Mouse (Mus musculus): ENCODE data around the gene Slc51a. TPM values are rescaled to one million over a fixed set of nuclear protein-coding genes. Genes with fewer than 3 reads are reported as not detected.

Gene Slc51a
- polyA plus RNA-seq, 1 experiment from 2014 or later: 0.41 TPM

GRCm38 (mm10) chr16:32436657-32437056 is 51.0 kb downstream of the Slc51a start:
- Histone ChIP-seq H3K4me2 (ENCODE audit: low read depth, severe bottlenecking) (no peak overlapping the region), H3K36me3 (ENCODE audit: control insufficient read depth, insufficient read depth, low read length) (no peaks in the 10 kb centered on the region), H3K9me3 (ENCODE audit: control insufficient read depth, low read length) (no peaks in the 10 kb centered on the region), H3K9ac (ENCODE audit: low read length) (no peak overlapping the region), H3K27me3 (ENCODE audit: control insufficient read depth, insufficient read depth, low read length) (no peaks in the 10 kb centered on the region), H3K4me3 (ENCODE audit: low read depth, low read length) (no peak overlapping the region), H3K27ac (replicated peaks; ENCODE audit: low read depth, low read length) (no peak overlapping the region), H3K4me1 (ENCODE audit: control insufficient read depth, insufficient read depth, low read length) (no peaks in the 10 kb centered on the region)
- DNase-seq (ENCODE audit: low spot score) (no peak), ATAC-seq (ENCODE audit: insufficient number of reproducible peaks, low FRiP score, low TSS enrichment, low read depth) (no peak)
- WGBS: 51% methylated on average over 1 of the region's 1 CpGs

DNA sequence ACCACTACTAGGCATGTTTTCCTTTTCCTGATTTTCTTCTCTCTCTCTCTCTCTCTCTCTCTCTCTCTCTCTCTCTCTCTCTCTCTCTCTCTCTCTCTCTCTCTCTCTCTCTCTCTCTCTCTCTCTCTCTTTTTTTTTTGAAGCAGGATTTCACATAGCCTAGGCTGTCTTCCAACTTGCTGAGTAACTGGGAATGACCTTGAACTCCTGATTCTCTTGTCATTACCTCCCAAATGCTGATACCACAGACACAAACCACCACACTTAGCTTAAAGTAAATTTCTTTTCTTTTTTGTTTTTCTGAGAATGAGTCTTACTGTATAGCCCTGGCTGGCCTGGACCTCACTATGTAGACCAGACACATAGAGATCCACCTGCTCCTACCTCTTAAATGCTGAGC is 53.0 kb downstream of the Slc51a start:
- H3K9me3 ChIP-seq (ENCODE audit: control insufficient read depth, low read length): no peaks in the 10 kb centered on the region

GRCm38 (mm10) chr16:32434066-32434465 is 53.6 kb downstream of the Slc51a start:
- no peaks in the 10 kb centered on the region for H3K9me3 ChIP-seq (ENCODE audit: control insufficient read depth, low read length)
- no peak for ATAC-seq (ENCODE audit: insufficient number of reproducible peaks, low FRiP score, low TSS enrichment, low read depth)
- 0 out of 2 replicates have a peak, but pooled peaks cover 3% of the 10 kb centered on the region for H3K4me1 ChIP-seq (ENCODE audit: control insufficient read depth, insufficient read depth, low read length)
- no peaks in the 10 kb centered on the region for H3K36me3 ChIP-seq (ENCODE audit: control insufficient read depth, insufficient read depth, low read length)
- DNase-seq (ENCODE audit: low spot score): no peak
- no peak overlapping the region for H3K4me3 ChIP-seq (ENCODE audit: low read depth, low read length)
- WGBS: 66% methylated on average over 6 of the region's 6 CpGs
- H3K4me2 ChIP-seq (ENCODE audit: low read depth, severe bottlenecking): no peak overlapping the region
- H3K9ac ChIP-seq (ENCODE audit: low read length): no peak overlapping the region
- H3K27ac ChIP-seq (replicated peaks; ENCODE audit: low read depth, low read length): no peak overlapping the region
- H3K27me3 ChIP-seq (ENCODE audit: control insufficient read depth, insufficient read depth, low read length): no peaks in the 10 kb centered on the region

More for the DNA sequence above, 53.0 kb downstream of the Slc51a start:
- no peaks in the 10 kb centered on the region for H3K27me3 ChIP-seq (ENCODE audit: control insufficient read depth, insufficient read depth, low read length)
- H3K36me3 ChIP-seq (ENCODE audit: control insufficient read depth, insufficient read depth, low read length): no peaks in the 10 kb centered on the region
- H3K27ac ChIP-seq (replicated peaks; ENCODE audit: low read depth, low read length): no peak overlapping the region
- no peak overlapping the region for H3K4me3 ChIP-seq (ENCODE audit: low read depth, low read length)
- no peak for DNase-seq (ENCODE audit: low spot score)
- H3K9ac ChIP-seq (ENCODE audit: low read length): no peak overlapping the region
- no peak for ATAC-seq (ENCODE audit: insufficient number of reproducible peaks, low FRiP score, low TSS enrichment, low read depth)
- 0 out of 2 replicates have a peak, but pooled peaks cover 3% of the 10 kb centered on the region for H3K4me1 ChIP-seq (ENCODE audit: control insufficient read depth, insufficient read depth, low read length)
- no peak overlapping the region for H3K4me2 ChIP-seq (ENCODE audit: low read depth, severe bottlenecking)

GRCm38 (mm10) chr16:32433138-32433537 is 54.5 kb downstream of the Slc51a start:
- WGBS: 84% methylated on average over 2 of the region's 2 CpGs
- no peaks in the 10 kb centered on the region for H3K36me3 ChIP-seq (ENCODE audit: control insufficient read depth, insufficient read depth, low read length)

DNA sequence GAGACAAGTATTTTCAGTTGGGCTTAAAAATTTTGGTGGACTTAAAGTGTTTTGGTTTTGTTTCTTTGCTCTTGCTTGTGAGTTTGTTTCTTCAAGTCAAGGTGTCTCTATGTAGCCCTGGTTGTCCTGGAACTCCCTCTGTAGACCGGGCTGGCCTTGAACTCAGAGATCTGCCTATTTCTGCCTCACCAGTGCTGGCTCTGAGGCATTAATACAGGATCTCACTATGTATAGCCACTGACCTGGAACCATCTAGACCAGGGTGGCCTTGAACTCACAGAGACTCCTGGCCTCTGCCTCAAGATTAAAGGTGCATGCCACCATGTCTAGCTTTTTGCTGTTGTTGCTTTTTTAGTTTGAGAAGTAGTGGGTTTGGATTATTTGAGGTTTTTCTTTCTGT is 55.8 kb downstream of the Slc51a start:
- no peak for ATAC-seq (ENCODE audit: insufficient number of reproducible peaks, low FRiP score, low TSS enrichment, low read depth)
- Histone ChIP-seq H3K4me3 (ENCODE audit: low read depth, low read length) (no peak overlapping the region), H3K9ac (ENCODE audit: low read length) (0 out of 2 replicates have a peak overlapping the region, but pooled peaks have one; percentile 74), H3K4me1 (ENCODE audit: control insufficient read depth, insufficient read depth, low read length) (0 out of 2 replicates have a peak, but pooled peaks cover 3% of the 10 kb centered on the region), H3K4me2 (ENCODE audit: low read depth, severe bottlenecking) (peak overlapping the region; percentile 95; the same call in 1 of the 2 replicates), H3K36me3 (ENCODE audit: control insufficient read depth, insufficient read depth, low read length) (no peaks in the 10 kb centered on the region), H3K9me3 (ENCODE audit: control insufficient read depth, low read length) (no peaks in the 10 kb centered on the region), H3K27me3 (ENCODE audit: control insufficient read depth, insufficient read depth, low read length) (no peaks in the 10 kb centered on the region), H3K27ac (replicated peaks; ENCODE audit: low read depth, low read length) (no peak overlapping the region)
- DNase-seq (ENCODE audit: low spot score): no peak
- 93% methylated on average over 1 of the region's 1 CpGs for WGBS

More at GRCm38 (mm10) chr16:32433138-32433537, 54.5 kb downstream of the Slc51a start:
- no peak overlapping the region for H3K27ac ChIP-seq (replicated peaks; ENCODE audit: low read depth, low read length)
- no peak overlapping the region for H3K4me3 ChIP-seq (ENCODE audit: low read depth, low read length)
- no peak for ATAC-seq (ENCODE audit: insufficient number of reproducible peaks, low FRiP score, low TSS enrichment, low read depth)
- H3K9ac ChIP-seq (ENCODE audit: low read length): no peak overlapping the region
- H3K27me3 ChIP-seq (ENCODE audit: control insufficient read depth, insufficient read depth, low read length): no peaks in the 10 kb centered on the region
- DNase-seq (ENCODE audit: low spot score): no peak
- H3K4me1 ChIP-seq (ENCODE audit: control insufficient read depth, insufficient read depth, low read length): 0 out of 2 replicates have a peak, but pooled peaks cover 3% of the 10 kb centered on the region
- no peak overlapping the region for H3K4me2 ChIP-seq (ENCODE audit: low read depth, severe bottlenecking)
- H3K9me3 ChIP-seq (ENCODE audit: control insufficient read depth, low read length): no peaks in the 10 kb centered on the region

- Histone ChIP-seq H3K36me3 (ENCODE audit: control insufficient read depth, insufficient read depth, low read length) (no peaks in the 10 kb centered on the region), H3K27me3 (ENCODE audit: control insufficient read depth, insufficient read depth, low read length) (no peaks in the 10 kb centered on the region), H3K4me3 (ENCODE audit: low read depth, low read length) (peak overlapping the region; percentile 72), H3K27ac (replicated peaks; ENCODE audit: low read depth, low read length) (no peak overlapping the region; the same call in 1 of the 2 replicates), H3K9me3 (ENCODE audit: control insufficient read depth, low read length) (no peaks in the 10 kb centered on the region), H3K4me1 (ENCODE audit: control insufficient read depth, insufficient read depth, low read length) (0 out of 2 replicates have a peak, but pooled peaks cover 3% of the 10 kb centered on the region), H3K9ac (ENCODE audit: low read length) (peak overlapping the region; percentile 74), H3K4me2 (ENCODE audit: low read depth, severe bottlenecking) (peak overlapping the region; percentile 95)
- WGBS: 2% methylated on average over 28 of the region's 28 CpGs
- ATAC-seq (ENCODE audit: insufficient number of reproducible peaks, low FRiP score, low TSS enrichment, low read depth): peak; percentile 75
- DNase-seq (ENCODE audit: low spot score): no peak
Measured at GRCm38 (mm10) chr16:32431047-32431591, 56.6 kb downstream of the Slc51a start.

DNA sequence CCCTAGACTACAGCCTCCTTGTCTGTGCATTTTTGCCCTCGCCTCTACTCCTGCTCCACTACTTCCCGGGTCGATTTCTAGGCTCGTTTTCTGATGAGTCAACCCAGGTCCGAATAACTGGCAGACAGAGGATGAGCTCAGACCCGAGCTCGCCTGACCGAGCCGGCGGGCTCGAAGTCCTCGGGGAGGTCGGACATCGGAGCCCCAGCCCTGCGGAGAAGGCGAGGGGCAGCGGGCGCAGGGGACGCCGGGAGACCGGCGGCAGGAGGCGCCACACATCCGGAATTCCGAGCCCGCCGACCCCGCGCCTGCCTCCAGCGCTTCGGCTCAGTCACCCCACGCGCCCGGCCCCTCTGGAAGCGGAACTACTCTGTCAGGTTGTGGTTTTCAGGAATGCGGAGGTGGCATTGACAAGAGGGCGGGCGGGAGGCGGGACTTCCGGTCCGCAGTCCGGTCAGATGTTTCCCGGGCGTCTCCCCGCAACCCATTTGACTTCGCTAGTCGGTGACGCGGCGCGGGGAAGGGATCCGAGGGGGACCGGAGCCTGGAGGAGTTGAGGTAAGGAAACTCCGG is 57.1 kb downstream of the Slc51a start, which contains the start of gene Pcyt1a:
TSS of gene Pcyt1a (plus strand) at position 448 of the 573 bp plus-strand sequence.
- ATAC-seq (ENCODE audit: insufficient number of reproducible peaks, low FRiP score, low TSS enrichment, low read depth) (peak; percentile 92), DNase-seq (ENCODE audit: low spot score) (peak; percentile 95)
- no peaks in the 10 kb centered on the region for H3K9me3 ChIP-seq (ENCODE audit: control insufficient read depth, low read length)
- peak within 1 kb of the TSS; percentile 56; the same call in 1 of the 2 replicates for H3K27ac ChIP-seq (replicated peaks; ENCODE audit: low read depth, low read length)
- WGBS: under 1% methylated on average over 54 of the region's 54 CpGs
- no peaks in the 10 kb centered on the region for H3K36me3 ChIP-seq (ENCODE audit: control insufficient read depth, insufficient read depth, low read length)
- no peaks in the 10 kb centered on the region for H3K27me3 ChIP-seq (ENCODE audit: control insufficient read depth, insufficient read depth, low read length)
- peak within 1 kb of the TSS; percentile 72 for H3K4me3 ChIP-seq (ENCODE audit: low read depth, low read length)
- H3K9ac ChIP-seq (ENCODE audit: low read length): peak within 1 kb of the TSS; percentile 74
- 0 out of 2 replicates have a peak, but pooled peaks cover 3% of the 10 kb centered on the region for H3K4me1 ChIP-seq (ENCODE audit: control insufficient read depth, insufficient read depth, low read length)
- H3K4me2 ChIP-seq (ENCODE audit: low read depth, severe bottlenecking): peak within 1 kb of the TSS; percentile 95

DNA sequence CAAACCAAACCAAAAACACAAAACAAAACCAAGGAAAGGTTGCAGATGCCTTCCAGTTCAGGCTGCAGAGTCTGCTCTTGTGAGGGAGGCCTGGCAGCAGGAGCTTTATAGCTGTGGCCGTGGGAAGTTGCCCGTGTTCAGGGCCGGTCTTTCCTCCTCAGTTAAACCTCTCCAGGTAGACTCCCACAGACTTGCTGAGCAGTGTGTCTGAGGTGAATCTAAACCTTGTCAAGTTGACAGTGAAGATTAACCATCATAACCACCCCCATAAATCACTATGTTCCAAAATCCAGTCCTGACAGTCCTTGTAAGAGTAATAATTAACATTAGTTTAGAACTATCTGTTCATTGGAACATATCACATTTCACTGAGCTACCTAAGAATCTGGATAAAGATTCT is 60.2 kb downstream of the Slc51a start:
- H3K4me1 ChIP-seq (ENCODE audit: control insufficient read depth, insufficient read depth, low read length): 0 out of 2 replicates have a peak, but pooled peaks cover 3% of the 10 kb centered on the region
- no peak for DNase-seq (ENCODE audit: low spot score)
- H3K9me3 ChIP-seq (ENCODE audit: control insufficient read depth, low read length): no peaks in the 10 kb centered on the region
- H3K4me2 ChIP-seq (ENCODE audit: low read depth, severe bottlenecking): no peak overlapping the region
- H3K27ac ChIP-seq (replicated peaks; ENCODE audit: low read depth, low read length): no peak overlapping the region
- H3K4me3 ChIP-seq (ENCODE audit: low read depth, low read length): no peak overlapping the region
- WGBS: 84% methylated on average over 3 of the region's 3 CpGs
- no peaks in the 10 kb centered on the region for H3K36me3 ChIP-seq (ENCODE audit: control insufficient read depth, insufficient read depth, low read length)
- no peaks in the 10 kb centered on the region for H3K27me3 ChIP-seq (ENCODE audit: control insufficient read depth, insufficient read depth, low read length)
- H3K9ac ChIP-seq (ENCODE audit: low read length): no peak overlapping the region
- no peak for ATAC-seq (ENCODE audit: insufficient number of reproducible peaks, low FRiP score, low TSS enrichment, low read depth)

All from limb, embryonic 11.5 days (tissue).